Mouse (Mus musculus) testis, adult 2 months (tissue): ENCODE data around the gene Rnf150.

Experiments
- CTCF ChIP-seq: fragments of 200-500 bp; IDR thresholded peaks from 2 replicates; pipeline ENCODE4 v1.5.1; 2012; ENCODE audit warnings: low read depth, mild to moderate bottlenecking, inconsistent platforms, low read length, moderate library complexity; ENCODE audit not compliant: control insufficient read depth, insufficient read depth, insufficient replicate concordance
- POLR2A ChIP-seq: fragments of 200-500 bp; IDR thresholded peaks from 2 replicates; pipeline ENCODE4 v1.6.1; 2012; ENCODE audit warnings: low read depth, mild to moderate bottlenecking, inconsistent platforms, low read length, moderate library complexity; ENCODE audit not compliant: control insufficient read depth

GRCm38 (mm10) chr8:83077329-83077728 lies 214.2 kb downstream of the Rnf150 start:
- TF ChIP-seq POLR2A (no peak), CTCF (no peak)
